Mouse (Mus musculus): ENCODE results near the gene Gm9958. TPM values are rescaled to one million over a fixed set of nuclear protein-coding genes. Genes with fewer than 3 reads are reported as not detected.
A peak's percentile ranks its signal among the peaks of the same experiment; 100 is the strongest.

Gm9958 gene
- polyA plus RNA-seq, 1 experiment from 2014 or later, result 8.4 TPM

GRCm38 (mm10) chr5:90353552-90354317 is 13.3 kb upstream of the Gm9958 start:
- Histone ChIP-seq H3K9me3 (replicated peaks; ENCODE audit: control insufficient read depth, low read length) (no peaks in the 10 kb centered on the region), H3K4me2 (ENCODE audit: low read depth, low read length) (no peak overlapping the region), H3K36me3 (replicated peaks; ENCODE audit: control insufficient read depth, insufficient read depth, low read depth, low read length) (no peaks in the 10 kb centered on the region), H3K4me3 (ENCODE audit: low read depth, low read length) (no peak overlapping the region), H3K27me3 (ENCODE audit: control insufficient read depth, insufficient read depth, low read length) (no peaks in the 10 kb centered on the region), H3K4me1 (ENCODE audit: control insufficient read depth, insufficient read depth, low read length) (no peaks in the 10 kb centered on the region), H3K9ac (replicated peaks; ENCODE audit: low read length) (no peak overlapping the region), H3K27ac (replicated peaks; ENCODE audit: low read depth, low read length) (no peak overlapping the region)
- ATAC-seq (replicated peaks; ENCODE audit: insufficient number of reproducible peaks, low FRiP score, low TSS enrichment, low read depth) (no peak), DNase-seq (ENCODE audit: low spot score) (no peak)
- 94% methylated on average over 4 of the region's 4 CpGs for WGBS

GRCm38 (mm10) chr5:90355824-90356223 is 11.2 kb upstream of the Gm9958 start:
- 87% methylated on average over 3 of the region's 3 CpGs for WGBS
- no peak for ATAC-seq (replicated peaks; ENCODE audit: insufficient number of reproducible peaks, low FRiP score, low TSS enrichment, low read depth)
- H3K4me1 ChIP-seq (ENCODE audit: control insufficient read depth, insufficient read depth, low read length), result no peaks in the 10 kb centered on the region
- H3K27ac ChIP-seq (replicated peaks; ENCODE audit: low read depth, low read length), result no peak overlapping the region
- H3K9me3 ChIP-seq (replicated peaks; ENCODE audit: control insufficient read depth, low read length), result no peaks in the 10 kb centered on the region
- no peak overlapping the region for H3K4me3 ChIP-seq (ENCODE audit: low read depth, low read length)
- DNase-seq (ENCODE audit: low spot score), result no peak
- H3K4me2 ChIP-seq (ENCODE audit: low read depth, low read length), result no peak overlapping the region
- H3K9ac ChIP-seq (replicated peaks; ENCODE audit: low read length), result no peak overlapping the region
- no peaks in the 10 kb centered on the region for H3K36me3 ChIP-seq (replicated peaks; ENCODE audit: control insufficient read depth, insufficient read depth, low read depth, low read length)
- H3K27me3 ChIP-seq (ENCODE audit: control insufficient read depth, insufficient read depth, low read length), result no peaks in the 10 kb centered on the region

- Histone ChIP-seq H3K27me3 (ENCODE audit: control insufficient read depth, insufficient read depth, low read length) (no peaks in the 10 kb centered on the region), H3K9me3 (replicated peaks; ENCODE audit: control insufficient read depth, low read length) (no peaks in the 10 kb centered on the region), H3K4me3 (ENCODE audit: low read depth, low read length) (peak overlapping the region; percentile 94), H3K9ac (replicated peaks; ENCODE audit: low read length) (peak overlapping the region; percentile 96), H3K27ac (replicated peaks; ENCODE audit: low read depth, low read length) (no peak overlapping the region), H3K36me3 (replicated peaks; ENCODE audit: control insufficient read depth, insufficient read depth, low read depth, low read length) (no peaks in the 10 kb centered on the region), H3K4me2 (ENCODE audit: low read depth, low read length) (peak overlapping the region; percentile 52), H3K4me1 (ENCODE audit: control insufficient read depth, insufficient read depth, low read length) (no peaks in the 10 kb centered on the region)
- WGBS, result 6% methylated on average over 6 of the region's 6 CpGs
- peak; percentile 79 for DNase-seq (ENCODE audit: low spot score)
- no peak for ATAC-seq (replicated peaks; ENCODE audit: insufficient number of reproducible peaks, low FRiP score, low TSS enrichment, low read depth)
Observed at GRCm38 (mm10) chr5:90364526-90364925, 2.5 kb upstream of the Gm9958 start.

GRCm38 (mm10) chr5:90365141-90365951 is 1.7 kb upstream of the Gm9958 start:
- ATAC-seq (replicated peaks; ENCODE audit: insufficient number of reproducible peaks, low FRiP score, low TSS enrichment, low read depth) (peak; percentile 47), DNase-seq (ENCODE audit: low spot score) (peak; percentile 60)
- H3K9ac ChIP-seq (replicated peaks; ENCODE audit: low read length), result peak overlapping the region; percentile 96
- peak overlapping the region; percentile 94 for H3K4me3 ChIP-seq (ENCODE audit: low read depth, low read length)
- H3K4me2 ChIP-seq (ENCODE audit: low read depth, low read length), result peak overlapping the region; percentile 52
- under 1% methylated on average over 47 of the region's 61 CpGs for WGBS
- no peaks in the 10 kb centered on the region for H3K36me3 ChIP-seq (replicated peaks; ENCODE audit: control insufficient read depth, insufficient read depth, low read depth, low read length)
- no peaks in the 10 kb centered on the region for H3K4me1 ChIP-seq (ENCODE audit: control insufficient read depth, insufficient read depth, low read length)
- no peaks in the 10 kb centered on the region for H3K9me3 ChIP-seq (replicated peaks; ENCODE audit: control insufficient read depth, low read length)
- H3K27ac ChIP-seq (replicated peaks; ENCODE audit: low read depth, low read length), result peak overlapping the region; percentile 99
- no peaks in the 10 kb centered on the region for H3K27me3 ChIP-seq (ENCODE audit: control insufficient read depth, insufficient read depth, low read length)

- Histone ChIP-seq H3K9me3 (replicated peaks; ENCODE audit: control insufficient read depth, low read length) (no peaks in the 10 kb centered on the region), H3K27me3 (ENCODE audit: control insufficient read depth, insufficient read depth, low read length) (no peaks in the 10 kb centered on the region), H3K4me2 (ENCODE audit: low read depth, low read length) (peak within 1 kb of the TSS; percentile 71), H3K9ac (replicated peaks; ENCODE audit: low read length) (peak within 1 kb of the TSS; percentile 96), H3K4me1 (ENCODE audit: control insufficient read depth, insufficient read depth, low read length) (no peaks in the 10 kb centered on the region), H3K36me3 (replicated peaks; ENCODE audit: control insufficient read depth, insufficient read depth, low read depth, low read length) (no peaks in the 10 kb centered on the region), H3K27ac (replicated peaks; ENCODE audit: low read depth, low read length) (peak within 1 kb of the TSS; percentile 99), H3K4me3 (ENCODE audit: low read depth, low read length) (peak within 1 kb of the TSS; percentile 94)
- ATAC-seq (replicated peaks; ENCODE audit: insufficient number of reproducible peaks, low FRiP score, low TSS enrichment, low read depth) (peak; percentile 93), DNase-seq (ENCODE audit: low spot score) (peak; percentile 92)
- WGBS, result under 1% methylated on average over 47 of the region's 104 CpGs
Observed at GRCm38 (mm10) chr5:90366121-90367066, 610 bp upstream of the Gm9958 start, which contains the start of gene Ankrd17. Ankrd17 (minus strand) TSS chr5:90366577.

- H3K36me3 ChIP-seq (replicated peaks; ENCODE audit: control insufficient read depth, insufficient read depth, low read depth, low read length), result no peaks in the 10 kb centered on the region
- H3K4me2 ChIP-seq (ENCODE audit: low read depth, low read length), result no peak overlapping the region
- no peaks in the 10 kb centered on the region for H3K4me1 ChIP-seq (ENCODE audit: control insufficient read depth, insufficient read depth, low read length)
- H3K9me3 ChIP-seq (replicated peaks; ENCODE audit: control insufficient read depth, low read length), result no peaks in the 10 kb centered on the region
- no peak overlapping the region for H3K27ac ChIP-seq (replicated peaks; ENCODE audit: low read depth, low read length)
- DNase-seq (ENCODE audit: low spot score) (no peak), ATAC-seq (replicated peaks; ENCODE audit: insufficient number of reproducible peaks, low FRiP score, low TSS enrichment, low read depth) (no peak)
- H3K27me3 ChIP-seq (ENCODE audit: control insufficient read depth, insufficient read depth, low read length), result no peaks in the 10 kb centered on the region
- WGBS, result 80% methylated on average over 5 of the region's 5 CpGs
- no peak overlapping the region for H3K9ac ChIP-seq (replicated peaks; ENCODE audit: low read length)
- H3K4me3 ChIP-seq (ENCODE audit: low read depth, low read length), result no peak overlapping the region
Observed at GRCm38 (mm10) chr5:90370401-90370800, 3.4 kb downstream of the Gm9958 start.

GRCm38 (mm10) chr5:90373708-90374107 is 6.7 kb downstream of the Gm9958 start:
- WGBS, result 88% methylated on average over 4 of the region's 4 CpGs
- Histone ChIP-seq H3K27ac (replicated peaks; ENCODE audit: low read depth, low read length) (no peak overlapping the region), H3K36me3 (replicated peaks; ENCODE audit: control insufficient read depth, insufficient read depth, low read depth, low read length) (no peaks in the 10 kb centered on the region), H3K27me3 (ENCODE audit: control insufficient read depth, insufficient read depth, low read length) (no peaks in the 10 kb centered on the region), H3K4me2 (ENCODE audit: low read depth, low read length) (no peak overlapping the region), H3K9ac (replicated peaks; ENCODE audit: low read length) (no peak overlapping the region), H3K4me1 (ENCODE audit: control insufficient read depth, insufficient read depth, low read length) (no peaks in the 10 kb centered on the region), H3K4me3 (ENCODE audit: low read depth, low read length) (no peak overlapping the region), H3K9me3 (replicated peaks; ENCODE audit: control insufficient read depth, low read length) (no peaks in the 10 kb centered on the region)
- DNase-seq (ENCODE audit: low spot score) (no peak), ATAC-seq (replicated peaks; ENCODE audit: insufficient number of reproducible peaks, low FRiP score, low TSS enrichment, low read depth) (no peak)
